Mouse (Mus musculus) ES-Bruce4 (cell line): ENCODE data around the gene Cemip. TPM values are rescaled to one million over a fixed set of nuclear protein-coding genes. Genes with fewer than 3 reads are reported as not detected.

Experiments
- H3K27ac ChIP-seq: 2 replicates; pipeline ENCODE4 v1.5.1; 2012; ENCODE audit warnings: low read length, inconsistent platforms; ENCODE audit not compliant: insufficient read depth
- H3K27me3 ChIP-seq: 2 replicates; pipeline ENCODE4 v1.6.1; 2012; ENCODE audit warnings: mild to moderate bottlenecking, low read length, inconsistent platforms; ENCODE audit not compliant: control insufficient read depth, poor library complexity, insufficient read depth, severe bottlenecking
- H3K36me3 ChIP-seq: 2 replicates; pipeline ENCODE4 v1.6.1; 2012; ENCODE audit warnings: inconsistent platforms, mild to moderate bottlenecking, low read length, moderate library complexity; ENCODE audit not compliant: control insufficient read depth, poor library complexity, insufficient read depth, severe bottlenecking
- H3K4me1 ChIP-seq: one replicate; pipeline ENCODE4 v1.8.1; 2011; ENCODE audit warnings: low read length; ENCODE audit not compliant: control insufficient read depth, insufficient read depth
- H3K4me3 ChIP-seq: 2 replicates; pipeline ENCODE4 v1.5.1; 2011; ENCODE audit warnings: low read depth, mild to moderate bottlenecking, low read length
- H3K9ac ChIP-seq: 2 replicates; pipeline ENCODE4 v1.6.1; 2012; ENCODE audit warnings: low read depth, mild to moderate bottlenecking, inconsistent platforms; ENCODE audit not compliant: poor library complexity, severe bottlenecking
- H3K9me3 ChIP-seq: replicated peaks from 2 replicates; pipeline ENCODE4 v1.6.1; 2012; ENCODE audit warnings: mild to moderate bottlenecking, low read length, inconsistent platforms; ENCODE audit not compliant: control insufficient read depth, poor library complexity, insufficient read depth, severe bottlenecking
- CTCF ChIP-seq: IDR thresholded peaks from one replicate; pipeline ENCODE4 v1.8.1; 2011; ENCODE audit warnings: low read depth, low read length
- EP300 ChIP-seq: IDR thresholded peaks from 2 replicates; pipeline ENCODE4 v1.6.1; 2011; ENCODE audit warnings: low read depth, low read length; ENCODE audit not compliant: insufficient read depth
- POLR2A ChIP-seq: IDR thresholded peaks from one replicate; pipeline ENCODE4 v1.8.1; 2011; ENCODE audit warnings: low read length; ENCODE audit not compliant: insufficient read depth
- polyA plus RNA-seq: library from polyadenylated mRNA; stranded (reverse); fragments of >200 nt; gene quantifications from 2 replicates; pipeline ENCODE4 v1.2.4, GENCODE M21; 2011; ENCODE audit warnings: low read depth; ENCODE audit not compliant: missing spikeins, insufficient read depth, insufficient read length

Cemip gene
- polyA plus RNA-seq, 1 experiment = 0.72 TPM

GRCm38 (mm10) chr7:84088971-84089370, 2.7 kb upstream of the Cemip start:
- Histone ChIP-seq H3K36me3 (no peaks in the 10 kb centered on the region), H3K4me1 (no peaks in the 10 kb centered on the region), H3K27ac (no peak overlapping the region), H3K4me3 (no peak overlapping the region), H3K9ac (no peak overlapping the region), H3K27me3 (peaks cover 2% of the 10 kb centered on the region; the same call in 1 of the 2 replicates), H3K9me3 (no peaks in the 10 kb centered on the region)
- no peak for TF ChIP-seq EP300
- no peak for TF ChIP-seq POLR2A
- TF ChIP-seq CTCF = peak; percentile 81

GRCm38 (mm10) chr7:84088191-84088590, 1.9 kb upstream of the Cemip start:
- peaks cover 2% of the 10 kb centered on the region; the same call in 1 of the 2 replicates for H3K27me3 ChIP-seq
- H3K9ac ChIP-seq = no peak overlapping the region
- H3K36me3 ChIP-seq = no peaks in the 10 kb centered on the region
- no peaks in the 10 kb centered on the region for H3K9me3 ChIP-seq
- no peak overlapping the region for H3K4me3 ChIP-seq
- H3K27ac ChIP-seq = no peak overlapping the region
- no peaks in the 10 kb centered on the region for H3K4me1 ChIP-seq
- no peak for TF ChIP-seq EP300

DNA sequence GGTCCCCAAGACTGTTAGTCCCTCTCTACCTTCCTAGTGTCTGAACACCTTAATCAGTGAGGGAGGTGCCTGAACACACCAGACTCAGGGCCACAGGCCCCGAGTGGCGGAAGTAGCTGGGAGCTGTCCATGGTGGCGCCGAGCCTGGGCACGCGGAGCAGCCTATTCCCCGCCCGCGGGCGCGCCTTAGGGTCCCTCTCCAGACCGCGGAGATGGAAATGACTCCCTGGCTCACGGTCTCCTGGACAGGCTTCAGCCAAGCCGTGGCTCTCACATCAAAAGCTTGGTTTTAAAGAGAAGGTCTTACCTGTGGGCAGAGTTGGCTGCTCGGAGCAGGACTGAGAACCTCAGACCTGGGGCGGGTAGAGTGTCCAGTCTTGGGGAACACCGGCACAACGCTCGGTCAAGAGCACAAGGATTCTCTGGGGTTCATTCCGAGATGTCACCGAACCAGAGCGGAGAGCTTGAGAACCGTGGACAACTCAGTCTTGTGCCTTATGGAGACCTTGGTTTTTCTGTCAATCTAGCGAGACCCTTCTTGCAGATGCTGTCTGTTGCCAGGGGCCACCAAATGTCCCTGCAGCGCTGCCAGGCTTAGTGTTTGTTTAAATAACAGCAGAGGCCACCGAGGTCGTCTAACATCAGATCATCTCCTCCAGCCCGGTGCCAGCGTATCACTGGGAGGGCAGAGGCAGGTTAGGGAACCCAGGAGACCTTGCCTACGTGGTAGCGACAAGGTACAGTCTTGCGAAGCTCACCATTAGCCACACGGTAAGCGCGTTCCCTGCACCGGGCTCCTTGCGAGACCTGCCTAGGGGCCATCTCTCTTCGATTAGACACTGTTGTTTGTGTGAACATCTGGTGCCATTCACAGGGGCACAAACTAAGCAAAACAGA, 1.0 kb downstream of the Cemip start:
- TF ChIP-seq CTCF (no peak), EP300 (no peak), POLR2A (no peak)
- H3K4me1 ChIP-seq = no peaks in the 10 kb centered on the region

GRCm38 (mm10) chr7:84077257-84078013, 8.9 kb downstream of the Cemip start:
- Histone ChIP-seq H3K36me3 (no peaks in the 10 kb centered on the region), H3K4me1 (no peaks in the 10 kb centered on the region), H3K9ac (no peak overlapping the region), H3K9me3 (no peaks in the 10 kb centered on the region), H3K27me3 (no peaks in the 10 kb centered on the region), H3K27ac (no peak overlapping the region), H3K4me3 (no peak overlapping the region)
- TF ChIP-seq POLR2A (no peak), CTCF (no peak), EP300 (no peak)

More for the DNA sequence above, 1.0 kb downstream of the Cemip start:
- Histone ChIP-seq H3K36me3 (no peaks in the 10 kb centered on the region), H3K9ac (no peak overlapping the region), H3K27ac (no peak overlapping the region), H3K4me3 (peak overlapping the region; percentile 22), H3K27me3 (peaks cover 2% of the 10 kb centered on the region; the same call in 1 of the 2 replicates), H3K9me3 (no peaks in the 10 kb centered on the region)

DNA sequence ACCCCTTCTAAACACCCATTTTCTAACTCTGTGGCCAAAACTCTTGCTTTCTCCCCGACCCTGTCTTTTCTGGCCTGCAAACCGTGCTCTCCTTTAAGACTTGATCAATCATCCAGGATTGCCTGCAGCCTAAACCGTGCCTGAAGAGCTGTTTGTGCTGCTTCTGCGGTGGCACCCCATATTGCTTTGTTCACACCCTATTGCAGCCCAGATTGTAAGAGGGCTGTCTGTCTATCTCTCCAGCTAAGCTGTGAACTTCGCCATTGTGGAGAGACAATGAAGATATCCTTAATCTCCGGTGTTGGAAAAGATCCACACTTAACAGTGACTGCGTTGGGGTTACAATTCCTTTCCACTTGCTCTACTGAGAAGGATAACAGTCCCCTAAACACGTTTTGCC, 12.0 kb downstream of the Cemip start:
- Histone ChIP-seq H3K9ac (no peak overlapping the region), H3K4me3 (no peak overlapping the region)

More for the DNA sequence above, 12.0 kb downstream of the Cemip start:
- Histone ChIP-seq H3K36me3 (no peaks in the 10 kb centered on the region), H3K9me3 (no peaks in the 10 kb centered on the region), H3K4me1 (no peaks in the 10 kb centered on the region), H3K27me3 (no peaks in the 10 kb centered on the region), H3K27ac (no peak overlapping the region)
- TF ChIP-seq EP300 (no peak), CTCF (no peak), POLR2A (no peak)
